Mouse (Mus musculus) gastrocnemius, postnatal 36 days (tissue): ENCODE measurements around the gene Lmtk3. TPM values are rescaled to one million over a fixed set of nuclear protein-coding genes. Genes with fewer than 3 reads are reported as not detected.

Experiments
- DNase-seq, 2 experiments: peaks; one replicate each; pipeline ENCODE4 v3.0.0; 2022
- intact Hi-C: fragments of 180-260 bp; cut with DNase I; formaldehyde crosslinking; loops from one replicate; pipeline ENCODE4 v1.15.1; 2025
- total RNA-seq, 2 experiments: library from RNA; stranded (reverse); gene quantifications; 2 replicates each; pipeline ENCODE4 v1.2.3; 2021

Gene Lmtk3
- total RNA-seq, 2 experiments from 2014 or later = not detected

DNA sequence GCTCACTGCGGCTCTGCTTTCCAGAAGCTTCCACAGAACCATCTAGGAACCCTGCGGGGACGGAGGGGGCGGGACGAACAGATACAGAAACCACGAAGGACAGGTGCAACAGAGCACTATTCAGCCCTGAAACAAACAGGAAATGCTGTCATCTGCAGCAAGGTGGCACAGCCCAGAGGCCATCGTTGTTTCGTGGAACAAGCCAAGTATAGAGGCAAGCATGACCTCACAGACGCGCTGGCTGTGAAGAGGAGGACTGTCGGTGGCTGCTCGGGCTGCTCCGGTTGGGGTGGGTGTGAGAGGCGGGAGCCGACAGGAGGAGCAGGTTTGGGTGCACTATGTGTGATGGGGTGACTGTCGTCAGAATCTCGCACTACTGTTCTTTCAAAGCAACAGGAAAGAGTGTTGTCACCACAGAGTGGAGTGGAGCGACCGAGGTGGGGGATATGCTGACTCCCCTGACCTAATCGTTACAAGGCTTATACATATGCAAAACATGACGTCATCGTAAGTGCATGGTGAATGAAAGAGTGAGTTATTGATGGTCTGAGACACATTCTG lies 4.4 kb upstream of the Lmtk3 start:
- peak in 1 of 2 experiments; percentile 2 for DNase-seq
- intact Hi-C loops = no loop called here

DNA sequence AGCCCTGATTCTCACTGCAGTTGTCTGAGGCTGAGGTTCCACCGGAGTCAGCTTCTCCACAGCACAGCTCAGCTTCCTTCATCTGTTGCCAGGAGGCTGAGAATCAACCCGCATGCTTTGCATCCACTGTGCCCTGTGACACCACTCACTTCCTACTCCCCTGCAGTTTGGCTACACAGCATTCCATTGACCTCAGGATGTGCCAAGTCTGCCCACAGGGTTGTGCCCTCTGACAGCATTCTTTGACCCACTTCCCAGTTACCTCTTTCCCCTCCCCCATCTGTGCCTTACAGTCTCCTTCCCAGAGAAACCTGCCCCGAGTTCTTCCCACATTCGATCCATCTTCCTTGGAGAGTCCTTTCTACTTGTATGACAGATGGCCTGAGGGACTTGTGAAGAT lies 1.3 kb upstream of the Lmtk3 start:
- intact Hi-C loops = no loop called here

DNA sequence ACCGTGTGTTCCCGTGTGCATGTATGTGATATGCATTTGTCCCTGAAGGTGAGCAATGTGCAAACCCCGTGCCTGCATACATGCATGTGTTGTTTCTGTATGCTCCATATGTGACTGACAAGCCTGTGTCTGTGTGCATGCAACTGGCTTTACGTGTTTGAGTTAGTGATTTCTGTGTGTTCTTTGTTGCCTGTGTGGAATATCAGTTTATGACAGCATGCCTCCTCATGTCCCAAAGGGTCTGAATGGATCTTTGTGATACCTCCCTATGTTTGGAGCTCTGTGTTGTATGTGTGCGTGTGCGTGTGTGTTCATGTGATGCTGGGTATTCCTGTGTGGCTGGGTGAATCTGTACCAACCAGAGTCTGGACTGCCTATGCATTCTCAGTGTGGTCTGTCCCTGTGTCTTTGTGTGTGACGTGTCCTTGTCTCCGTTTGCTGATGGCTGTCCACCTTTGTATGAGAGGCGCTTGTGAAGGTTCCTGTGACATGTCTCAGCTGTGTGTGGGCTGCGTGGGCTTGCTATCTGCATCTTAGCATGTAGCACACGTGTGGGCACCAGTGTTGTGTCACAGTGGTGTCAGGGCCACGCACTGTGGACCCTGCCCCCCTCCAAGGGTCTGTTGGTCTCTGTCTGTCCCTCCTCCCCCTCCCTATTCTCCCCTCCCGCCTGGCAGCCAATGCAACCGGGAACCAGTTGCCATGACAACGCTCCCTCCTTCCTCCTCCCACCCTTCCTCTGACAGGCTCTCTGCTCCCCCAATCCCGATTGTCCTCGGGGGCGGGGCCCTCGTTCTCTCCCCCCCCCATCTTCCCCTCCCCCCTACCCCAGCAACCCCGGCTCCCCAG lies 1.2 kb downstream of the Lmtk3 start, which contains the start of gene Sult2b1:
Gene Sult2b1, minus strand, starts transcription at position 146 of the 849 bp plus-strand sequence.
- no peak for DNase-seq
- intact Hi-C loops = no loop called here

More for the DNA sequence above, 1.3 kb upstream of the Lmtk3 start:
- DNase-seq = no peak

DNA sequence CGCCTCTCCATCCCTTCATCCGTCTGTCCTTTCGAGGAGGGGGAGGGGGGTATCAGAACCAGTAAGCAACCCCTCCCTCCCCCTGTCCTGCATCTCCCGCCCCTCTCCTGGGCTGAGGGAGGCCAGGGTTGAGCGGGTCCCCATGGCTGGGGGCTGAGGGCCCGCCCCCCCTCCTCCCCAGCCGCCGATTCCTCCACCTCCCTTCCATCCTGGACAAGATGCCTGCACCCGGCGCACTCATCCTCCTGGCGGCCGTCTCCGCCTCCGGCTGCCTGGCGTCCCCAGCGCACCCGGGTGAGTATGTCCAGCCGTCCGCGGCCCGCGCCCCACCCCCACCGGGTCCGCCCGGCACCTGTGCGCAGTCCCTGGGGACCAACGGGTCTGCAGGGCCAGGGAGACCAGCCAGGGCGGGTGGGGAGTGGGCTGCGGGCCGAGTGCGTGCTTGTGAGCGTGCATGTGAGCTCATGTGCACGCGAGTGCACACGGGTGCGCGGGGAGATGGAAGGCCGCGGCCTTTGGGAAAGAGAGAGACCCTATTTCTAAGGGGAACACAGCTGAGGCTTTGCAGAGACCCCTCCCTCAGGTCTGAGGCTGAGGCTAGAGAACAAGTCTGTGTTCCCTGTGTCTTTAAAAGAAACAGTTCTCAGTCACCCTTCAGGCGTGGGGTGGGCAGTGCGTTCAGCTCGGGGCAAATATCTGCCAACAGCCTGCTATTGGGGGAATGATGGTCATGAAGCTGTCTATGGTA lies 2.0 kb downstream of the Lmtk3 start:
- DNase-seq = no peak
- intact Hi-C loops = no loop called here

DNA sequence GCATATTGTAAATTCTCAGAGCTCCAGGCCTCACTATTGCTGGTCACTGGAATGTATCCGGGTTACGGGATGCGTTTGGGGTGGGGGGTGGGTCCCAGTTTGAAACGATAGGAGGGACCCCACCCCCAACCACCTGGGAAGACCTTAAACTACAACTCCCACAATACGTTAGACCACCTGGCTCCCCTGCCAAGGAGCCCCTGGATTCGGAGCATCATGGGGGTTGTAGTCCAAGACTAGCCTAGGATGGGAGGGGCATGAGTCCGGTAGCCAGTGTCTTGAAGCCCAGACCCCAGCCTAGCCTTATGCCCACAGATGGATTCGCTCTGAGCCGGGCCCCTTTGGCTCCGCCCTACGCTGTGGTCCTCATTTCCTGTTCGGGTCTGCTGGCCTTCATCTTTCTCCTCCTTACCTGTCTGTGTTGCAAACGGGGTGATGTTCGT lies 2.6 kb downstream of the Lmtk3 start:
- DNase-seq = no peak
- intact Hi-C loops = no loop called here

DNA sequence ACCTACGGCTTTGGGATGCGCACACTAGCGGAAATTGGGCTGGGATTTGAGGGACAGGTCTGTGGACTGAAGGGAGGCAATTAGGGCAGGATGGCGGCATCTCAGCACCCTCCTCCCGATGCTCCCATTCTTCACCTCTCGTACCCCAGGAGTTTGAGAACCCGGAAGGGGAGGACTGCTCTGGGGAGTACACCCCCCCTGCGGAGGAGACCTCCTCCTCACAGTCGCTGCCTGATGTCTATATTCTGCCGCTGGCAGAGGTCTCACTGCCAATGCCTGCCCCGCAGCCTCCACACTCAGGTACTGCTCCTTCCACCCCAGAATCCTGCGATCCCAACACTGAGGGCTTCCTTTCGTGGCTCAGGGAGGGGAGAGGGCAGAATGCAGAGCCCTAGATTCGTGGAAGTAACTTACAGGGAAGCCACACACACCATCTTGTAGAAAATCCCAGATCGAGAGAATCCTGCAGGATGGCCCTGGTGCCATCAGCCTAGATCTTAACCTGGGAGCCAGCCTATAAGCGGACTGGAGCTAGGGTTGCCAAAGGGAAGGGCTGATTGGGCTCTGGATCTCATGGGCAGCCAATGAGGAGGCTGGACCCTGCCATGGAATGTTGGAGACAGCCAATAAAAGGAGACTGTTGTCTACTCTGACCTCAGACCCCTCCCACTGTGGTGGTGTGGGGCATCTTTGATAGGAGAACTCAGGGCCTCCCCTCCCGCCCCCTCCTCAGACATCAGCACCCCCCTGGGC lies 3.3 kb downstream of the Lmtk3 start:
- intact Hi-C loops = no loop called here
- no peak for DNase-seq

DNA sequence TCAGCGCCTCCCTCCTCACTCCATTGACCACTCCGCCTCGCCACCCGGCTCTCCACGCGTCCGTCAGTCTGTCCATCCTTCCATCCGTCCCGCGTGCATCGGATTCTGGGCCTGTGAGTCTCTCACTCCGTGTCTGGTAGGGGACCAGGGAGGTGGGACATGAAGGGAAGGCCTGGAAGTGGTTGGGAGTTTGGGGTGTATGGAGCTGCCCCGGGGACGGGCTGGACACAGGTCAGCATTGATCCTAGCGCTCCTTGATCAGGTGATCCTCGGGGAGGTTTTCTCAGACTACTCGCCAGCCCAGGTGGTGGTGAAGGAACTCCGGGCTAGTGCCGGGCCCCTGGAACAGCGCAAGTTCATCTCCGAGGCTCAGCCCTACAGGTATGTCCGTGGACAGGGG lies 4.1 kb downstream of the Lmtk3 start:
- no peak for DNase-seq
- intact Hi-C loops = no loop called here

DNA sequence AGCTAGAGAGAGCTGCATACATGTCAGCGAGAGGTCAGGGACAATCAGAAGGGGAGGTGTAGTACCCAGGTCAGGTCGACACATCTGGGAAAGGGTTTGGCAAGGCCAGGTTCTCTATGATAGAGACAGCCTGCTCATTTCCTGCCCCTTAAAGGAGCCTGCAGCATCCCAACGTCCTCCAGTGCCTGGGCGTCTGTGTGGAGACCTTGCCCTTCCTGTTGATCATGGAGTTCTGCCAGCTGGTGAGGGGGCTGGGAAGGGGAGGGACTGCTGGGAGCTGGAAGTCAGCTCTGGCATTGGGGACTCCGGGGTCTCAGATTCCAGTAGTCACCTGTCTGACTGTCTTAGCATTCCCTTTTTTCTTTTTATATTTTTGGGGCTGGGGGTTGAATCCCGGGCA lies 7.2 kb downstream of the Lmtk3 start:
- intact Hi-C loops = loop anchor here (5.0 kb wide), 1 partner anchor 33 kb away; no protein-coding TSS in a partner anchor
- DNase-seq = no peak

DNA sequence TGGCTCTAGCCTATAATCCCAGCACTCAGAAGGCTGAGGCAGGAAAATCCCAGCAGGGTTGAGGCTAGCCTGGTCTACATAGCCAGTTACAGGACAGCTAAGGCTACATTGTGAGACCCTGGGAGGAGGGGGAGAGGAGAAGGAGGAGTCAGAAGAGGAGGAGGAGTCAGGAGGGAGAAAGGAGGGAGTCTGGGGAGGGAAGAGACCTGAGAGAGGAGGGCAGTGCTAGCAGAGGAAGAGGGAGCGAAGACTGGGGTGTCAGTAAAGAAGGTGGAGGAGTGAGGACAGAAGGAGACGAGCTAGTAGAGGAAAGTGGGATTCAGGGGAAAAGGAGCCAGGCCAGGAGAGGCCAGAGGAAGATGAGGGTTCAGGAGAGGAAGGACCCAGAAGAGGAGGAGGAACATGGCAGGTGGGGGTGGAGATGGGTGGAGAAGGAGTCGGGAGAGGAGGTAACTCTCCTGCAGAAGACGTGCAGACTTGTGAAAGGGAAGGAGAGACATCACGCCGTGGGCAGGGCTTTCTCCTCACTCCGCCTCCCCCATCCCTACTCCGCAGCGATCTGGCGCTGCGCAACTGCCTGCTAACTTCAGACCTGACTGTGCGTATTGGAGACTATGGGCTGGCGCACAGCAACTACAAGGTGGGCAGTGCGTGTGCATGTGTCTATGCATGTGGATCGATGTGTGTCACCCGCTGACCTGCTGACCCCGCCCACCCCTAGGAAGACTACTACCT lies 8.4 kb downstream of the Lmtk3 start:
- intact Hi-C loops = loop anchor here (5.0 kb wide), 1 partner anchor 35 kb away; no protein-coding TSS in a partner anchor

DNA sequence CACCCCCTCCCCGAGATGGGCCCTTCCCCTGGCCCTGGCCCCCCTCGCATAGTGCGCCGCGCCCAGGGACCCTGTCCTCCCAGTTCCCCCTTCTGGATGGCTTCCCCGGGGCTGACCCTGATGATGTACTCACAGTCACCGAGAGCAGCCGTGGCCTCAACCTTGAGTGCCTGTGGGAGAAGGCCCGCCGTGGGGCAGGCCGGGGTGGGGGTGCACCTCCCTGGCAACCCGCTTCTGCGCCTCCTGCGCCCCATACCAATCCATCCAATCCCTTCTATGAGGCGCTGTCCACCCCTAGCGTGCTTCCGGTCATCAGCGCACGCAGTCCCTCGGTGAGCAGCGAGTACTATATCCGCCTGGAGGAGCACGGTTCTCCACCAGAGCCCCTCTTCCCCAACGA lies 9.7 kb downstream of the Lmtk3 start:
- intact Hi-C loops = loop anchor here (5.0 kb wide), 1 partner anchor 36 kb away; no protein-coding TSS in a partner anchor
- no peak for DNase-seq

More for the DNA sequence above, 8.4 kb downstream of the Lmtk3 start:
- no peak for DNase-seq

DNA sequence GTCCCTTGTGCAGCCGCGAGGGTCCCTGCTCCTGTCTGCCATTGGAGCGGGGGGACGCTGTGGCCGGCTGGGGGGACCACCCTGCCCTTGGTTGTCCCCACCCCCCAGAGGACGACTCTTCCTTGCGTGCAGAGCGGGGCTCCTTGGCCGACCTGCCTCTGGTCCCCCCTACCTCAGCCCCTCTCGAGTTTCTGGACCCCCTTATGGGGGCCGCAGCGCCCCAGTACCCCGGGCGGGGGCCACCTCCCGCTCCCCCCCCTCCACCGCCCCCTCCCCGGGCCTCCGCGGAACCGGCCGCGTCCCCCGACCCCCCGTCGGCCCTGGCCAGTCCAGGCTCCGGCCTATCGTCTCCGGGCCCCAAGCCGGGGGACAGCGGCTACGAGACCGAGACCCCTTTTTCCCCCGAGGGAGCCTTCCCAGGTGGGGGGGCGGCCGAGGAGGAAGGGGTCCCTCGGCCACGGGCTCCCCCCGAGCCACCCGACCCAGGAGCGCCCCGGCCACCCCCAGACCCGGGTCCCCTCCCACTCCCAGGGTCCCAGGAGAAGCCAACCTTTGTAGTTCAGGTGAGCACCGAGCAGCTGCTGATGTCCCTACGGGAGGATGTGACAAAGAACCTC lies 10.5 kb downstream of the Lmtk3 start:
- intact Hi-C loops = loop anchor here (5.0 kb wide), 1 partner anchor 37 kb away; no protein-coding TSS in a partner anchor
- no peak for DNase-seq

DNA sequence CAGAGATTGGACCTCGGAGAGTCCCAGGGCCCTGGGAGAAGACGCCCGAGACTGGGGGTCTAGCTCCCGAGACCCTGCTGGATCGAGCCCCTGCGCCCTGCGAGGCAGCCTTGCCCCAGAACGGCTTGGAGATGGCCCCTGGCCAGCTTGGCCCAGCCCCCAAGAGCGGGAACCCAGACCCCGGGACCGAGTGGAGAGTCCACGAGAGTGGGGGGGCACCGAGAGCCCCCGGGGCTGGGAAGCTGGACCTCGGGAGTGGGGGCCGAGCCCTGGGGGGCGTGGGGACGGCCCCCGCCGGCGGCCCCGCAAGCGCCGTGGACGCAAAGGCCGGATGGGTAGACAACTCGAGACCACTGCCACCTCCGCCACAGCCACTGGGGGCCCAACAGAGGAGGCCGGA lies 11.4 kb downstream of the Lmtk3 start:
- intact Hi-C loops = loop anchor here (5.0 kb wide), 1 partner anchor 38 kb away; no protein-coding TSS in a partner anchor
- no peak for DNase-seq

DNA sequence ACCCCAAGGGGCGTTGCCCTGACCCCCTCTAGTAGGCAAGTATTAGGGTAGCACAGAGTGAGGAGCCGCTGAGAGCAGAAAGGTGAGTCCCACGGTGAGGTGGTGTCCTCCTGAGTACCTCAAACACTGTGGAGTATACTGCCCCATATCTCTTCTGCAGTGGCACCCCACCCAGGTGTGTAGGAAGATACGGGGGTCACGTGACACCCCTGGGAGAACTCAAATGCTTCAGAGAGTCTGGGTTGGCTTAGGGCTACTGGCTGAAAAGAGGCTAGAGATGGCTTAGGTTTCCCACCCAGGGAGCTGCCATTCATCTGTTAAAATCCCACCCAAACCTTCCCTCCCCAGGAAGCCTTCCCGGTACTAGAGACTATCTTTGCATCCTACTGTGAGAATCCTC lies 13.4 kb downstream of the Lmtk3 start:
- intact Hi-C loops = no loop called here
- DNase-seq = no peak

DNA sequence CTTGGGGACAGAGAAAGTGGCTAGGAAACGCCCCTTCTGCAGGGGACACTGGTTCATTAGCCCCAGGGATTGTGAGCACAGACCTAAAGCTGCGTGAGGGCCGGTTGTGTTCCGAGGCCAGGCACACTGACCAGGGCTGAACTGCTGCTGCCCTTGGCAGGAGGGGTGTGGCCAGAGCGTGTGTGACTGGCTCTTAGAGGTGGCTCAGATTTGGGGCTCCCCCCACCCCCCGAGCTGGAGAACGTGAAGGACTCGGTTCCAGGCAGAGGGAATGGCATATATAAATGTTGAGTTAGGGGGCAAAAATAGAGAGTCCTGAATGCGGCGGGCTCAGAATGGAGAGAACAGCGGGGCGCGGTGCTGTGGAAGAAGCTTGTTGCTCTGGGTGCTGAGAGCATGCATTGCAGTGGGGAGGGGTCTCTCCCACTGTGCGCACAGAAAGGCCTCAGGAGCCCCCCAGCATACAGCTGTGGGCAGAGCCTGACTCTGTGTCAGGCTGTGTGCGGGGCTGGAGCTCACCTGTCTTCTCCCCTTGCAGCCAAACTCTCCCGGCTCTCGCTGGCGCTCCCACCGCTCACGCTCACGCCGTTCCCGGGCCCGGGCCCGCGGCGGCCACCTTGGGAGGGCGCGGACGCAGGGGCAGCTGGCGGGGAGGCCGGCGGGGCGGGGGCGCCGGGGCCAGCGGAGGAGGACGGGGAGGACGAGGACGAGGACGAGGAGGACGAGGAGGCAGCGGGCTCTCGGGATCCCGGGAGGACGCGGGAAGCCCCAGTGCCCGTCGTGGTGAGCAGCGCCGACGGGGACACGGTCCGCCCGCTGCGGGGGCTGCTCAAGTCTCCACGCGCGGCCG lies 14.3 kb downstream of the Lmtk3 start:
- intact Hi-C loops = no loop called here
- no peak for DNase-seq

DNA sequence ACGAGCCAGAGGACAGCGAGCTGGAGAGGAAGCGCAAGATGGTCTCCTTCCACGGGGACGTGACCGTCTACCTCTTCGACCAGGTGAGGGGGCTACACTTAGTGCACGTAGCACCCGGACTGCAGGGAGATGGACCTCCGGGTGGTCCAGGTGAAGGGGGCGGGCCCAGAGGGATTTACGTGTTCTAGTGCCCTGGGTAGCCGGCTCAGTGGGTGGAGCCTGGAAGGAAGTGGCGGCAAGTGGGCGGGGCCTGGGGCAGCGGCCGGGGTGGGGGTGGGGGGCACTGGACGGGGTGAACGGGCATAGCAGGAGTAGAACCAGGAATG lies 14.9 kb downstream of the Lmtk3 start:
- intact Hi-C loops = no loop called here
- no peak for DNase-seq

DNA sequence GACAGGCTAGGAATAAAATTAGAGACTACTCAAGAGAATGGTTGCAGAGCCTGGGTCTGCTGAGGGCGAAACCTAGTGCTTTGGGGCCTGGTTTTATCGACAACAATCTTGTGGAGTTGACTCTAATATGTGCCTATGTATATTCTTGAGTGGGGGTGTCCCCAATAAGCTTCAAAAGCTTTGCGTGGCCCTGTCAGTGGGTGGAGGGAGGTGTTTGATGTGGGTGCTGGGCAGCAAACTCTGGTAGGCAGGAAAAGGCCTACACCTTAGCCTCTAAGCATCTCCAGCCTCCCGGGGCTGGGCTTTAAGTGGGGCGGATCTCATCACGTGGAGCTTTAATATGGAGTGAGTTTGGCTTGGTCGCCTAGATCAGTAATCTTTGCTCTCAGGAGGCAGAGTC lies 15.4 kb downstream of the Lmtk3 start:
- no peak for DNase-seq
- intact Hi-C loops = no loop called here

DNA sequence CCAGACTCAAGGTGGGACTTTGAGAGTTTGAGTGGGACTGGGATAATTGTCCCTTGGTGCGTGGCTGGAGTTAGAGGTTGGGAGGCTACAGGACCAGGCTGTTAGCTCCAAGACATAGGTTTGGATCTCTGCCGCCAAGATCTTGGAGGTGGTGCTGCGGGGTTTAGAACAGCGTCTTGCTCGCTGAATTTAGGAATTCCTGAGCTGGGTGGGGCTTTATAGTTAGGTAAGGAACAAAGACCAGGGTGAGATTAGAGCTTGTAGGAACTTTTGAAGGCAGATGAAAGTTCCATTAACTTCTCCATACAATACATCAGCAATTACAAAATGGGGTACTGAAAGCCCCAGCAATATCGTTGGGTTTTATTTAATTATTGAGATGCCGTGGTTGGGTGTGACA lies 16.5 kb downstream of the Lmtk3 start:
- DNase-seq = no peak
- intact Hi-C loops = loop anchor here (1.0 kb wide), 1 partner anchor 61 kb away; no protein-coding TSS in a partner anchor

DNA sequence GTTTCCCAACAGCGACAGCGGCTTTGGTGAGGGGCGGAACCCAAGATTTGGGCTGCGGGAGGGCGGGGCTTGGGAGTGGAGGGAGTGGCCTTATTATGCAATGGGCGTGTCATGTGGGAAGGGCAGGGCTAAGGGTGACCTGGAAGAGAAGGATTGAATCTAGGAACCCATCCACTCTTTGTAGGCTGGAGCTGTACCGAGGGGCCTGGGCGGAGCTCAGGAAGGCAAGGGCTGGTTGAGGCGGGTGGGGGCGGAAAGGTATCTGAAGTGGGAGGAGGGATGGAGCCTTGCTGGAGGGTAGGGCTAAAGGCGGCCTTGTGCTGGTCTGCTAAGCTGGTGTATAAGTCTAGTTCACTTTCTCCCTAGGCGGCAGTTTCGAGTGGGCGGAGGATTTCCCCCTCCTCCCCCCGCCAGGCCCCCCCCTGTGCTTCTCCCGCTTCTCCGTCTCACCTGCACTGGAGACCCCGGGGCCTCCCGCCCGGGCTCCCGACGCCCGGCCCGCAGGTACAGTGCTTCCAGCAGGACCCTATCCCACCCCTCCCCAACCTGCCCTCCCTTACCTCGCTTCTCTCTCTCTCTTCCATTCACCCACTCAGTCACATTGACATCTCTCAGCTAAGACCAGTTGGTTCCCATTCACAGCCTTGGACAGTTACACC lies 17.1 kb downstream of the Lmtk3 start:
- intact Hi-C loops = loop anchor here (1.0 kb wide), 1 partner anchor 61 kb away; no protein-coding TSS in a partner anchor
- no peak for DNase-seq
